Comparison of ENCODE assay signal across 31 mouse cellular contexts in the genomic region with DNA sequence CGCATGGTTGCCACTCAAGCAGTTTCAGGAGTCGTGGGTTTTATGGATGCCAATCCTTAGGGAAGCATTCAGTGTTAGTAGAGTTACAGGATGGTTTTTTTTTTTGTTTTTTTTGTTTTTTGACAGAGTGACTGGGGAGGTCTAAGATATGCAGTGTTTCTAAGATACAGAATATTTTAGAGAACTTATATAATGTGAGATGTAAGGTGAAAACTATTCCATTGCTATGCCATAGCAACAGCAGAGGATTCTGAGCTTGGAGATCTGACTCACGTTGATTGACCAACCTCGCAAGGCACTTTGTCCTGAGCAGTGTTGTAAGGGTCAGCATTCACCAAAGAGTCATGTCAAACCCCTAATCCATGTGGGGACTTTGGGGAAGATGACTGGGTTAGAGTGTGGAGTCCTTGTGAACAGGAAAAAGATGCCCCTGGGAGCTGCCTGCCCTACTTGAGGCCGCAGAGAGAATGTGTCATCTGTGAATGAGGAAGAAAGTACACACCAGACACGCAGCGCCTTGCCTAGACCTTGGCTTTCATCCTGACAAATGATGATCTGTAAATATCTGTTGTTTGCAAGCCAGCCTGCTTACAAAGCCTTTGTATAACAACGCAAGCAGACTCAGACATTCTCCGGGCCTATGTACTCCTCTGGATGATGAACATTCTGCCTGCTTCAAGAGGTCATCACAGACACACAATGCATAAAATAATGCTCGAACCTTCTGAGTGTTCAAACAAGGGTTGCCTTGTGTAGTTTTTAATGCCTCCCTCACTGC.
DNase-seq lines count a peak whose midpoint lies in the region; ATAC-seq and TF ChIP-seq lines count a peak whose summit lies in the region.
"Had no signal": no experiment of that assay in that cellular context is flagged by ENCODE, and none has a peak within 500 bp of the region (broad histone marks: within the 10 kb centered on the region; RNA-seq: fewer than 3 reads in every experiment).

No protein-coding gene starts in this region.

- H3K36me3 ChIP-seq in lung, embryonic 14.5 days (ENCODE audit: insufficient read depth): no peaks in the 10 kb centered on the region
- no peaks in the 10 kb centered on the region for H3K36me3 ChIP-seq in midbrain, embryonic 16.5 days (ENCODE audit: control insufficient read depth, insufficient read depth, low read length)
- H3K36me3 ChIP-seq: forebrain, embryonic 12.5 days; G1E; heart, embryonic 12.5 days; midbrain, embryonic 10.5 days; midbrain, embryonic 15.5 days had no signal

- peaks cover 5% of the 10 kb centered on the region; the same call in 1 of the 2 replicates for H3K4me1 ChIP-seq in lung, embryonic 14.5 days (ENCODE audit: insufficient read depth)
- H3K4me1 ChIP-seq in midbrain, embryonic 16.5 days (ENCODE audit: control insufficient read depth, insufficient read depth, low read length): no peaks in the 10 kb centered on the region
- H3K4me1 ChIP-seq: forebrain, embryonic 12.5 days; midbrain, embryonic 10.5 days; midbrain, embryonic 15.5 days had no signal

- 54% methylated on average over 10 of the region's 10 CpGs for WGBS in lung, embryonic 14.5 days
- WGBS in midbrain, embryonic 16.5 days: 88% methylated on average over 10 of the region's 10 CpGs

- ATAC-seq in frontal cortex, adult (ENCODE audit: low TSS enrichment): peak; percentile 90
- no peak for ATAC-seq in lung, embryonic 14.5 days (ENCODE audit: insufficient read depth)
- no peak for ATAC-seq in midbrain, embryonic 16.5 days
- ATAC-seq in erythroblast, adult 5-6 weeks (replicated peaks; ENCODE audit: low FRiP score, poor library complexity, severe bottlenecking): no peak
- ATAC-seq: forebrain, postnatal 0 days; intestine, postnatal 0 days; midbrain, embryonic 15.5 days had no signal

- H3K9me3 ChIP-seq in lung, embryonic 14.5 days (ENCODE audit: low read depth, low read length): no peaks in the 10 kb centered on the region
- no peaks in the 10 kb centered on the region for H3K9me3 ChIP-seq in midbrain, embryonic 16.5 days (replicated peaks; ENCODE audit: control insufficient read depth, low read length, poor library complexity, severe bottlenecking)
- H3K9me3 ChIP-seq: forebrain, embryonic 12.5 days; G1E; midbrain, embryonic 10.5 days; midbrain, embryonic 15.5 days had no signal

- H3K27me3 ChIP-seq in lung, embryonic 14.5 days (ENCODE audit: insufficient read depth, low read length): no peaks in the 10 kb centered on the region
- H3K27me3 ChIP-seq in midbrain, embryonic 16.5 days (ENCODE audit: control insufficient read depth, insufficient read depth, low read depth, low read length): no peaks in the 10 kb centered on the region
- H3K27me3 ChIP-seq: forebrain, embryonic 12.5 days; heart, embryonic 12.5 days; midbrain, embryonic 15.5 days had no signal

- no peak overlapping the region for H3K9ac ChIP-seq in lung, embryonic 14.5 days
- no peak overlapping the region for H3K9ac ChIP-seq in midbrain, embryonic 16.5 days (ENCODE audit: low read depth, low read length)
- H3K9ac ChIP-seq: forebrain, embryonic 12.5 days; forebrain, postnatal 0 days; heart, embryonic 12.5 days; hindbrain, embryonic 14.5 days; liver, embryonic 14.5 days; midbrain, embryonic 15.5 days had no signal

- H3K4me2 ChIP-seq in lung, embryonic 14.5 days: no peak overlapping the region
- H3K4me2 ChIP-seq in midbrain, embryonic 16.5 days (ENCODE audit: low read length): no peak overlapping the region
- H3K4me2 ChIP-seq: forebrain, embryonic 12.5 days; heart, embryonic 12.5 days; hindbrain, embryonic 14.5 days; midbrain, embryonic 15.5 days had no signal

- H3K27ac ChIP-seq in lung, embryonic 14.5 days (ENCODE audit: low read depth): no peak overlapping the region
- H3K27ac ChIP-seq in midbrain, embryonic 16.5 days (ENCODE audit: low read length): no peak overlapping the region
- H3K27ac ChIP-seq: forebrain, embryonic 12.5 days; gastrocnemius, adult 2 months; hindbrain, embryonic 14.5 days; liver, embryonic 14.5 days; macrophage; midbrain, embryonic 10.5 days; midbrain, embryonic 15.5 days; stomach, postnatal 0 days had no signal

- TF ChIP-seq CTCF in lung, embryonic 14.5 days (IDR thresholded peaks at IDR 0.05; ENCODE audit: low read depth): no peak

- H3K4me3 ChIP-seq in lung, embryonic 14.5 days (ENCODE audit: low read depth, low read length): no peak overlapping the region
- no peak overlapping the region for H3K4me3 ChIP-seq in midbrain, embryonic 16.5 days (ENCODE audit: low read depth, low read length)
- H3K4me3 ChIP-seq: forebrain, embryonic 12.5 days; gastrocnemius, adult 2 months; heart, embryonic 12.5 days; midbrain, embryonic 10.5 days; midbrain, embryonic 15.5 days had no signal

- DNase-seq in frontal cortex, postnatal 25 days (ENCODE audit: low spot score in 2 of 2): no peak
- peak; percentile 58 for DNase-seq in lung, embryonic 14.5 days
- DNase-seq in lung, adult 18-20 months: no peak
- DNase-seq in adrenal gland, adult 2 months: peak; percentile 68
- peak; percentile 5 for DNase-seq in adrenal gland, postnatal 25 days
- DNase-seq: cerebellum, adult 2 months; forebrain, postnatal 0 days; gastrocnemius, postnatal 36 days; heart, adult 18-20 months; heart, postnatal 4 days; kidney, adult 9 months; kidney, postnatal 14 days; layer of hippocampus, adult 9-11 months; left cerebral cortex, postnatal 4 days; right cerebral cortex, adult 18-20 months; thymus, adult 2 months; thymus, postnatal 36 days had no signal

Comparison
In these comparisons a context has a peak if more than half of its experiments do, and no peak if none do; other contexts are left out.
1. DNase-seq: peak in lung, embryonic 14.5 days (single experiment), adrenal gland, adult 2 months (single experiment) and adrenal gland, postnatal 25 days (single experiment); none in frontal cortex, postnatal 25 days (0 of 2) and lung, adult 18-20 months (0 of 2).